Mouse (Mus musculus) stomach, postnatal 0 days (tissue): ENCODE data around the gene Lamp1.

Experiments
- CTCF ChIP-seq: IDR thresholded peaks from 2 replicates; pipeline ENCODE4 v1.5.1; 2016; ENCODE audit warnings: antibody characterized with exemption, low read depth, mild to moderate bottlenecking, moderate library complexity
- EP300 ChIP-seq: optimal IDR thresholded peaks from 2 replicates; pipeline ENCODE3; 2016; ENCODE audit warnings: antibody characterized with exemption

DNA sequence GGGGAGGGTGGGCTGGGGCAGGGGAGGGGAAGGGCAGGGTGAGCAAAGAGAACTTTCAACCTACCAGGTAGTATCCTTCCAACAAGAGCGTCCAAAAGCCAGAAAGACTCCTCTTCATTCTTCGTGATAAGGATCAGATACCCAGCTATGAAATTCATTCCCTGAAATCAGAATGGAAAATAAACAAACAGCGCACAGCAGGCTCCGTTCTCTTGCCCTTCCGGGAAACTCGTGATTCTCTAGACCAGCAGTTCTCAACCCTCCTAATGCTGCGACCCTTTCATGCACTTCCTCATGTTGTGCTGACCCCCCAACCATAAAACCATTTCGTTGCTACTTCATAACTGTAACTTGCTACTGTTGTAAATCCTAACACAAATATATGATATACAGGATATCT is 27.9 kb downstream of the Lamp1 start:
- TF ChIP-seq EP300 (no peak), CTCF (no peak)
